Mouse (Mus musculus): ENCODE measurements around the gene Gm20388. TPM values are rescaled to one million over a fixed set of nuclear protein-coding genes. Genes with fewer than 3 reads are reported as not detected.

The Gm20388 gene
- polyA plus RNA-seq, 1 experiment from 2014 or later = not detected

- Histone ChIP-seq H3K4me3 (ENCODE audit: low read depth, low read length) (no peak overlapping the region), H3K4me1 (ENCODE audit: control insufficient read depth, insufficient read depth, low read length) (no peaks in the 10 kb centered on the region), H3K27me3 (ENCODE audit: control insufficient read depth, insufficient read depth, low read length) (no peaks in the 10 kb centered on the region), H3K36me3 (ENCODE audit: control insufficient read depth, insufficient read depth, low read length) (peaks cover 3% of the 10 kb centered on the region; the same call in 1 of the 2 replicates), H3K9ac (ENCODE audit: low read length) (no peak overlapping the region), H3K27ac (replicated peaks; ENCODE audit: low read depth, low read length) (no peak overlapping the region), H3K4me2 (ENCODE audit: low read depth, severe bottlenecking) (no peak overlapping the region), H3K9me3 (ENCODE audit: control insufficient read depth, low read length) (no peaks in the 10 kb centered on the region)
- WGBS = 92% methylated on average over 10 of the region's 10 CpGs
- ATAC-seq (ENCODE audit: insufficient number of reproducible peaks, low FRiP score, low TSS enrichment, low read depth) = no peak
- no peak for DNase-seq (ENCODE audit: low spot score)
Measured at GRCm38 (mm10) chr8:124307700-124308099, 4397.1 kb downstream of the Gm20388 start.

DNA sequence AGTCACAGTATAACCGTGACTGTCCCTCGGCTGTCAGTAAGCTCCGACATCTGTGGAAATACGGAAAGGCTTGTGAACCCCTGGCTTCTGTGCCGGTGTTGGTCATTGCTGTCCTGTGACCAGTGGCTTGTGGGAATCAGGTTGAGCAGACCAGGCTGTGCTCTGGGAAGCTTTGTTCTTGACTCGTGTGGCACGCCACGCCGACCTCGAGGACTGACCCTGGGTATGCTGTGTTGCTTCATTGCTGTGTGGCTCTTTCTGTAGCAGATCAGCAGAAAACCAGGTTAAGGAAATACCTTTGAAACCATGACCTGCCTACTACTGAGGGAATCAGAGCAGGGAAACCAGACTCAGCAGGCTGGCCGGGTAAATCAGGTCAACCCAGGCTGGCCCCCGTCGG, 4399.9 kb downstream of the Gm20388 start:
- H3K27ac ChIP-seq (replicated peaks; ENCODE audit: low read depth, low read length) = no peak overlapping the region
- no peak overlapping the region for H3K4me2 ChIP-seq (ENCODE audit: low read depth, severe bottlenecking)
- no peaks in the 10 kb centered on the region for H3K9me3 ChIP-seq (ENCODE audit: control insufficient read depth, low read length)
- ATAC-seq (ENCODE audit: insufficient number of reproducible peaks, low FRiP score, low TSS enrichment, low read depth) (no peak), DNase-seq (ENCODE audit: low spot score) (no peak)
- H3K36me3 ChIP-seq (ENCODE audit: control insufficient read depth, insufficient read depth, low read length) = peaks cover 3% of the 10 kb centered on the region; the same call in 1 of the 2 replicates
- 0 out of 2 replicates have a peak, but pooled peaks cover 5% of the 10 kb centered on the region for H3K4me1 ChIP-seq (ENCODE audit: control insufficient read depth, insufficient read depth, low read length)
- no peaks in the 10 kb centered on the region for H3K27me3 ChIP-seq (ENCODE audit: control insufficient read depth, insufficient read depth, low read length)
- 95% methylated on average over 13 of the region's 13 CpGs for WGBS
- no peak overlapping the region for H3K4me3 ChIP-seq (ENCODE audit: low read depth, low read length)
- no peak overlapping the region for H3K9ac ChIP-seq (ENCODE audit: low read length)

- Histone ChIP-seq H3K9ac (ENCODE audit: low read length) (no peak overlapping the region), H3K4me3 (ENCODE audit: low read depth, low read length) (no peak overlapping the region), H3K4me2 (ENCODE audit: low read depth, severe bottlenecking) (no peak overlapping the region), H3K4me1 (ENCODE audit: control insufficient read depth, insufficient read depth, low read length) (0 out of 2 replicates have a peak, but pooled peaks cover 5% of the 10 kb centered on the region), H3K27ac (replicated peaks; ENCODE audit: low read depth, low read length) (no peak overlapping the region), H3K27me3 (ENCODE audit: control insufficient read depth, insufficient read depth, low read length) (no peaks in the 10 kb centered on the region), H3K36me3 (ENCODE audit: control insufficient read depth, insufficient read depth, low read length) (peaks cover 3% of the 10 kb centered on the region; the same call in 1 of the 2 replicates), H3K9me3 (ENCODE audit: control insufficient read depth, low read length) (no peaks in the 10 kb centered on the region)
- 93% methylated on average over 6 of the region's 6 CpGs for WGBS
- DNase-seq (ENCODE audit: low spot score) (no peak), ATAC-seq (ENCODE audit: insufficient number of reproducible peaks, low FRiP score, low TSS enrichment, low read depth) (no peak)
Measured at GRCm38 (mm10) chr8:124311111-124311510, 4400.5 kb downstream of the Gm20388 start.

GRCm38 (mm10) chr8:124311723-124312122, 4401.1 kb downstream of the Gm20388 start:
- 88% methylated on average over 17 of the region's 17 CpGs for WGBS
- Histone ChIP-seq H3K4me2 (ENCODE audit: low read depth, severe bottlenecking) (no peak overlapping the region), H3K27me3 (ENCODE audit: control insufficient read depth, insufficient read depth, low read length) (no peaks in the 10 kb centered on the region), H3K27ac (replicated peaks; ENCODE audit: low read depth, low read length) (no peak overlapping the region), H3K9ac (ENCODE audit: low read length) (no peak overlapping the region), H3K36me3 (ENCODE audit: control insufficient read depth, insufficient read depth, low read length) (peaks cover 3% of the 10 kb centered on the region; the same call in 1 of the 2 replicates), H3K4me3 (ENCODE audit: low read depth, low read length) (no peak overlapping the region), H3K4me1 (ENCODE audit: control insufficient read depth, insufficient read depth, low read length) (peaks cover 10% of the 10 kb centered on the region), H3K9me3 (ENCODE audit: control insufficient read depth, low read length) (no peaks in the 10 kb centered on the region)
- ATAC-seq (ENCODE audit: insufficient number of reproducible peaks, low FRiP score, low TSS enrichment, low read depth) (no peak), DNase-seq (ENCODE audit: low spot score) (no peak)

- DNase-seq (ENCODE audit: low spot score) (no peak), ATAC-seq (ENCODE audit: insufficient number of reproducible peaks, low FRiP score, low TSS enrichment, low read depth) (no peak)
- no peak overlapping the region for H3K9ac ChIP-seq (ENCODE audit: low read length)
- H3K27me3 ChIP-seq (ENCODE audit: control insufficient read depth, insufficient read depth, low read length) = no peaks in the 10 kb centered on the region
- H3K36me3 ChIP-seq (ENCODE audit: control insufficient read depth, insufficient read depth, low read length) = no peaks in the 10 kb centered on the region; the same call in 1 of the 2 replicates
- no peaks in the 10 kb centered on the region for H3K9me3 ChIP-seq (ENCODE audit: control insufficient read depth, low read length)
- no peak overlapping the region for H3K4me2 ChIP-seq (ENCODE audit: low read depth, severe bottlenecking)
- no peak overlapping the region for H3K27ac ChIP-seq (replicated peaks; ENCODE audit: low read depth, low read length)
- no peak overlapping the region for H3K4me3 ChIP-seq (ENCODE audit: low read depth, low read length)
- peaks cover 12% of the 10 kb centered on the region for H3K4me1 ChIP-seq (ENCODE audit: control insufficient read depth, insufficient read depth, low read length)
- WGBS = 92% methylated on average over 10 of the region's 10 CpGs
Measured at GRCm38 (mm10) chr8:124312228-124312627, 4401.6 kb downstream of the Gm20388 start.

GRCm38 (mm10) chr8:124314803-124315202, 4404.2 kb downstream of the Gm20388 start:
- Histone ChIP-seq H3K4me3 (ENCODE audit: low read depth, low read length) (no peak overlapping the region), H3K9me3 (ENCODE audit: control insufficient read depth, low read length) (no peaks in the 10 kb centered on the region), H3K27me3 (ENCODE audit: control insufficient read depth, insufficient read depth, low read length) (no peaks in the 10 kb centered on the region), H3K4me2 (ENCODE audit: low read depth, severe bottlenecking) (no peak overlapping the region), H3K27ac (replicated peaks; ENCODE audit: low read depth, low read length) (no peak overlapping the region), H3K36me3 (ENCODE audit: control insufficient read depth, insufficient read depth, low read length) (no peaks in the 10 kb centered on the region; the same call in 1 of the 2 replicates), H3K9ac (ENCODE audit: low read length) (no peak overlapping the region; the same call in 1 of the 2 replicates), H3K4me1 (ENCODE audit: control insufficient read depth, insufficient read depth, low read length) (peaks cover 12% of the 10 kb centered on the region)
- DNase-seq (ENCODE audit: low spot score) (peak; percentile 33), ATAC-seq (ENCODE audit: insufficient number of reproducible peaks, low FRiP score, low TSS enrichment, low read depth) (no peak)
- 66% methylated on average over 10 of the region's 10 CpGs for WGBS

DNA sequence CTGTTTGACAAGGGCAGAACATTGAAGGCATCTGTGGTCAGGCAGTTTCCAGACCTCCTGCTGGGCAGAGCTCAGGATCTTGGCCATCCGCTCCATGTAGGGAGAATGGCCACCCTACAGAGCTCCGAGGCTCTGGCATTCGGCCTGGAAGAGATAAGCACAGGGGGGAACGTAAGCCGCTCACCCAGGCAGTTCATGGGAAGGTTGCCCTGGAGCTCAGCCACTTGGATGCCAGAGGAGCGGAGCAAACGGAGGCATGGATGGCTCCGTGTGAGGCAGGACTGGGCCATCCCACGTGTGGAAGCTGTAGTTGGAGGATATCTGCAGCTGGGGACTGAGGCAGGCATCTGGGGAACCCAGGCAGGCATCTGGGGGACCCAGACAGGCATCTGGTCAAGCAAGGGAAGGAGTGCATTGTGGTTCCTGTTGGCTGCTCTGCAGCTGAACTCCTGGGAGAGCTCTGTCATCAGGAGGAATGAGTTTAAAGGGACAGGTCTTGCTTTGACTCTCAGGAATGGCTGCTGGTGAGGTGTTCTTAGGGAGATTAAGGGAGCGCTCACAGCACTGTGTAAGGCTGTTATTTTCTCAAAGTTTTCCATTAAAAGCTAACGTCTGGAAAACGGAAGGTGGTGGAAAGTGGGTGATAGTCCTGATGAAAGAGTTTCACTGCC, 4406.0 kb downstream of the Gm20388 start:
- no peak for ATAC-seq (ENCODE audit: insufficient number of reproducible peaks, low FRiP score, low TSS enrichment, low read depth)
- peaks cover 12% of the 10 kb centered on the region for H3K4me1 ChIP-seq (ENCODE audit: control insufficient read depth, insufficient read depth, low read length)

GRCm38 (mm10) chr8:124317191-124317682, 4406.6 kb downstream of the Gm20388 start:
- Histone ChIP-seq H3K36me3 (ENCODE audit: control insufficient read depth, insufficient read depth, low read length) (no peaks in the 10 kb centered on the region; the same call in 1 of the 2 replicates), H3K9ac (ENCODE audit: low read length) (no peak overlapping the region), H3K9me3 (ENCODE audit: control insufficient read depth, low read length) (no peaks in the 10 kb centered on the region), H3K4me3 (ENCODE audit: low read depth, low read length) (no peak overlapping the region), H3K27me3 (ENCODE audit: control insufficient read depth, insufficient read depth, low read length) (no peaks in the 10 kb centered on the region), H3K4me1 (ENCODE audit: control insufficient read depth, insufficient read depth, low read length) (peaks cover 12% of the 10 kb centered on the region), H3K4me2 (ENCODE audit: low read depth, severe bottlenecking) (no peak overlapping the region), H3K27ac (replicated peaks; ENCODE audit: low read depth, low read length) (no peak overlapping the region)
- no peak for DNase-seq (ENCODE audit: low spot score)
- no peak for ATAC-seq (ENCODE audit: insufficient number of reproducible peaks, low FRiP score, low TSS enrichment, low read depth)
- WGBS = 67% methylated on average over 8 of the region's 8 CpGs

More for the DNA sequence above, 4406.0 kb downstream of the Gm20388 start:
- no peak overlapping the region for H3K9ac ChIP-seq (ENCODE audit: low read length)
- no peak overlapping the region for H3K4me3 ChIP-seq (ENCODE audit: low read depth, low read length)
- no peaks in the 10 kb centered on the region for H3K27me3 ChIP-seq (ENCODE audit: control insufficient read depth, insufficient read depth, low read length)
- no peaks in the 10 kb centered on the region; the same call in 1 of the 2 replicates for H3K36me3 ChIP-seq (ENCODE audit: control insufficient read depth, insufficient read depth, low read length)
- WGBS = 64% methylated on average over 12 of the region's 12 CpGs
- DNase-seq (ENCODE audit: low spot score) = no peak
- H3K9me3 ChIP-seq (ENCODE audit: control insufficient read depth, low read length) = no peaks in the 10 kb centered on the region
- no peak overlapping the region for H3K27ac ChIP-seq (replicated peaks; ENCODE audit: low read depth, low read length)
- H3K4me2 ChIP-seq (ENCODE audit: low read depth, severe bottlenecking) = no peak overlapping the region
